Mouse (Mus musculus): Measurements from ENCODE around the gene Selenoh. TPM values are rescaled to one million over a fixed set of nuclear protein-coding genes. Genes with fewer than 3 reads are reported as not detected.
"Not testable (repeated sequence)": the region's sequence is repeated elsewhere in the genome, so short reads cannot be mapped to it uniquely, and the experiment has no call there.

Selenoh gene
- total and polyA plus RNA-seq, 3 experiments: 277 to 473 (median 428) TPM

DNA sequence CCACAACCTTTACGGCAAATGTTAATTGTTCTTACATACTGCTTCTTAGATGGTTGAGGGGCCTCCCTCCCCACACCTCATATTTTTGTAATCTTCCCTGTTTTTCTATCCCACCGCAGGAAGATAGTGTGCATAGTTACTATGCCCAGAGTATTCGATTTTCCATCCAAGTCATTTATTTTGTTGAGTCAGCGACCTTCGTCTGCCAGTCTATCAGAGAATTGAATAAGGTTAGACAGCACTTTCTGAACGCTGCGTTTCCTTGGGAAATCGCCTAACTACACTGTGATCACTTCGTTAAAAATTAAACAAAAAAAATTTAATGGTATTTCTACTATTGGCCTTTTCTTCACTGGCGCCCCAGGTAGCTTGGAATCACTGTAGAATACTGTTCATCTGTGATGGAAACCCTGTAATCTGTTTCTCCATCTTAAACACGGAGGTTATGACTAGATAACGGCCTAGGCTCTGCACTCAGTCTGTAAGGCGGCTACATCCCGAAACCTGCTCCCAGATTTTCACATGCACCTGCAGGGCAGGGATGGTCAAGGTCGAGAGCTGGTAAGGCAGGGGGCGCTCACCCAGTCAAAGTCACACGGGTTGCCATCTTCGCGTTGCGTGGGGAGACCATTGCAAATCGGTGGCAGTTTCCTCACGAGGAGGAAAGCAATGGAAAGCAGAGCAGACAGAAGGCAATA lies 6.8 kb upstream of the Selenoh start (continued):
- no peak for TF ChIP-seq EP300 (IDR thresholded peaks at IDR 0.05; ENCODE audit: low read length)
- TF ChIP-seq KAT2A (IDR thresholded peaks at IDR 0.05; ENCODE audit: insufficient replicate concordance, low read length): no peak

DNA sequence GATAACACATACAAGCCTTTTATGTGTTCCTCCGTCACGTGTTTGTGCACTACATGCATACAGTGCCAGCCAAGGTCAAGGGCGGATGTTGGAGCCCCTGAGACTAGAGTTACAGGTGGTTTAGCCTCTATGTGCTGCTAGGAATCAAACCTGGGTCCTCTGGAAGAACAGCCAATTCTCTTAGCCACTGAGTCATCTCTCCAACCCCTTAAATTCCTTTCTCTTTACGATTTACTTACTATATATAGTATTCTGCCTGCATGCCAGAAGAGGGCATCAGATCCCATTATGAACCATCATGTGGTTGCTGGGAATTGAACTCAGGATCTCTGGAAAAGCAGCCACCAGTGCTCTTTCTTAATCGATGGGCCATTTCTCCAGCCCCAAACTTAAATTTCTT lies 965 bp upstream of the Selenoh start:
- H3K27ac ChIP-seq (ENCODE audit: insufficient read depth, low read depth); DNase-seq (ENCODE audit: extremely low read depth); H3K79me2 ChIP-seq (replicated peaks; ENCODE audit: control insufficient read depth, extremely low read depth, insufficient read depth, poor library complexity, severe bottlenecking): not testable (repeated sequence)

DNA sequence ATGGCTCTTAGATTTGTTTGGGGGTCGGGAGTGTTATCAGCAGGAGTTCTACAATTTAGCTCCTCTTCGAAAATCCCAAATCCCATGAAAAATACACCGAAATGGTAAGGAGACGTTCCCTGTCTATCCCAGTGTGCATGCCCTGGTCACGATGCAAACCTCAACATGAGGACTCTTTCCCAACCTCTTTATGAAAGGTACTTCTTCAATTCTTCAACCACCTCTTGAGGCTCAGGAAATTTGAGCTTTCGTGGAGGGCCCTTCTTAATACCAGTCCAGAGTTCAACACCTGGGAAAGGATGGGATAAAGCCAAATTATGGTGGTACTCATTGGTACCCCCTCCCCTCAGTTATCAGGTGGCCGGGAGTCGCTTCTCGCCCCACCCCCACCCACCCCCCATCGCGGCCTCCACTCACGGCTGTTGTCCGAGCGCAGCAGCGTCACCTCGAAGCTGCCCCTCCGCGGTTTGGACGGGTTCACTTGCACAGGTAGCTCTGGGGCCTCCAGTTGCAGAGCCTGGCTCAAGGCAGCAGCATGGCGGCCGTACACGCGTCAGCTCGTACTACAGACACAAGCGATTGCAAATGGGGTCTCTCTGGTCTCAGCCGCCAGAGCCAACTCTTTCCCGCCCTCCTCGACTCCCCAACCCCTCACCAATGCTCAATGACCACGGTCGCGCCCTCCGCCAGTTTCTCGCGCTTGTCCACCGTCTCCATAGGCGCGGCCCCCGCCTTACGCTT lies 572 bp downstream of the Selenoh start:
- 0 out of 2 replicates have a peak, but pooled peaks have one; percentile 28 for TF ChIP-seq MYC (IDR thresholded peaks at IDR 0.05; ENCODE audit: low read depth, low read length)
- TF ChIP-seq SIN3A (IDR thresholded peaks at IDR 0.05; ENCODE audit: low read length): 0 out of 2 replicates have a peak, but pooled peaks have one; percentile 21
- TF ChIP-seq NRF1 (IDR thresholded peaks at IDR 0.05; ENCODE audit: low read depth, low read length): no peak
- peak; percentile 6; the same call in 1 of the 2 replicates for TF ChIP-seq CHD2 (IDR thresholded peaks at IDR 0.05; ENCODE audit: low read length)
- H3K36me3 ChIP-seq (replicated peaks in 1 of 2; ENCODE audit: control insufficient read depth in 1 of 2, insufficient read depth in 1 of 2, low read length in 1 of 2): peaks cover 22 to 41% of the 10 kb centered on the region in 2 experiments
- H3K9me3 ChIP-seq (replicated peaks; ENCODE audit: low read length): no peaks in the 10 kb centered on the region
- H3K4me3 ChIP-seq (replicated peaks in 1 of 3; ENCODE audit: low read depth in 2 of 3, low read length in 2 of 3, poor library complexity in 1 of 3): peak overlapping the region; percentile 86 to 97 (median 94)
- peak; percentile 37 for DNase-seq (ENCODE audit: extremely low read depth)
- peak overlapping the region; percentile 66 for H3K27ac ChIP-seq (ENCODE audit: insufficient read depth, low read depth)
- dilution Hi-C loops (cut with MboI; ENCODE audit: extremely low pct_ligation_motif_present, extremely low pct_unique_long_range_greater_than_20kb, low sequenced_read_pairs): no loop called here
- peak overlapping the region; percentile 91 for H3K4me2 ChIP-seq (ENCODE audit: insufficient read depth, low read depth, poor library complexity, severe bottlenecking)
- in situ Hi-C loops (cut with MboI; ENCODE audit: low pct_ligation_motif_present, low pct_unique_long_range_greater_than_20kb, low sequenced_read_pairs): loop anchor here (25.0 kb wide), 1 partner anchor 208 kb away; no protein-coding TSS in a partner anchor
- H3K79me2 ChIP-seq (replicated peaks; ENCODE audit: control insufficient read depth, extremely low read depth, insufficient read depth, poor library complexity, severe bottlenecking): peaks cover 2% of the 10 kb centered on the region
- peak overlapping the region; percentile 96 for H3K9ac ChIP-seq (ENCODE audit: insufficient read depth, low read depth)
- peaks cover 4 to 11% of the 10 kb centered on the region in 2 experiments; a peak in 3 of 4 replicates for H3K4me1 ChIP-seq (ENCODE audit: control insufficient read depth in 1 of 2, insufficient read depth in 2 of 2)
- no peaks in the 10 kb centered on the region for H3K27me3 ChIP-seq (replicated peaks)

More for the DNA sequence above, 965 bp upstream of the Selenoh start:
- H3K4me3 ChIP-seq (replicated peaks in 1 of 3; ENCODE audit: low read depth in 2 of 3, low read length in 2 of 3, poor library complexity in 1 of 3); H3K9me3 ChIP-seq (replicated peaks; ENCODE audit: low read length); H3K27me3 ChIP-seq (replicated peaks); dilution Hi-C loops (cut with MboI; ENCODE audit: extremely low pct_ligation_motif_present, extremely low pct_unique_long_range_greater_than_20kb, low sequenced_read_pairs); H3K4me2 ChIP-seq (ENCODE audit: insufficient read depth, low read depth, poor library complexity, severe bottlenecking); H3K9ac ChIP-seq (ENCODE audit: insufficient read depth, low read depth): not testable (repeated sequence)
- Histone ChIP-seq H3K4me1 (ENCODE audit: control insufficient read depth in 1 of 2, insufficient read depth in 2 of 2) (peaks cover 4 to 21% of the 10 kb centered on the region in 2 experiments; a peak in 3 of 4 replicates), H3K36me3 (replicated peaks in 1 of 2; ENCODE audit: control insufficient read depth in 1 of 2, insufficient read depth in 1 of 2, low read length in 1 of 2) (peaks cover 33 to 55% of the 10 kb centered on the region in 2 experiments)
- in situ Hi-C loops (cut with MboI; ENCODE audit: low pct_ligation_motif_present, low pct_unique_long_range_greater_than_20kb, low sequenced_read_pairs): loop anchor here (25.0 kb wide), 1 partner anchor 209 kb away; no protein-coding TSS in a partner anchor

DNA sequence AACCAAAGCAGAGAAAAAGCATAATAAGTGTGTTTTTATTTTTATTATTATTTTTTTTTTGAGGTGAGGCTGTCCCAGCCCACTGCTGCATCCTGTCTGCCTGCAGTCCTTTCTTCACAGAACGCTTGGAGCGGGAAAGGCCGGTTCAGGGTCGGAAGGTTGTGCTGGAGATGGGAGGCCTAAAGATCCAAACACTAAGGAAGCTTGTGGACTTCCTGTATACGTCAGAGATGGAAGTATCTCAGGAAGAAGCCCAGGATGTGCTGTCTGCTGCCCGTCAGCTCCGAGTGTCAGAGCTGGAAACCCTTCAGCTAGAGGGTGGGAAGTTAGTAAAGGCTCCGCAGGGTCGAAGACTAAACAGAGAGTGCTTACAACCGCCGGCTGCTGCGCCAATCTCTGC lies 4.5 kb downstream of the Selenoh start:
- TF ChIP-seq RAD21 (IDR thresholded peaks at IDR 0.05; ENCODE audit: low read depth, low read length): no peak
- TF ChIP-seq MAFK (IDR thresholded peaks at IDR 0.05; ENCODE audit: insufficient replicate concordance, low read length): no peak
- TF ChIP-seq IRF4 (IDR thresholded peaks at IDR 0.05; ENCODE audit: low read depth, low read length): no peak
- TF ChIP-seq MXI1 (IDR thresholded peaks at IDR 0.05; ENCODE audit: low read depth, low read length): no peak
- TF ChIP-seq USF1 (IDR thresholded peaks at IDR 0.05; ENCODE audit: low read depth, low read length): no peak
- no peak for TF ChIP-seq MYC (IDR thresholded peaks at IDR 0.05; ENCODE audit: low read depth, low read length)
- Histone ChIP-seq H3K4me3 (replicated peaks in 1 of 3; ENCODE audit: low read depth in 2 of 3, low read length in 2 of 3, poor library complexity in 1 of 3) (no peak overlapping the region), H3K9ac (ENCODE audit: insufficient read depth, low read depth) (no peak overlapping the region), H3K36me3 (replicated peaks in 1 of 2; ENCODE audit: control insufficient read depth in 1 of 2, insufficient read depth in 1 of 2, low read length in 1 of 2) (peaks cover 3 to 17% of the 10 kb centered on the region in 2 experiments), H3K4me2 (ENCODE audit: insufficient read depth, low read depth, poor library complexity, severe bottlenecking) (no peak overlapping the region), H3K27ac (ENCODE audit: insufficient read depth, low read depth) (no peak overlapping the region), H3K4me1 (ENCODE audit: control insufficient read depth in 1 of 2, insufficient read depth in 2 of 2) (peaks cover 4 to 8% of the 10 kb centered on the region in 2 experiments; a peak in 3 of 4 replicates), H3K79me2 (replicated peaks; ENCODE audit: control insufficient read depth, extremely low read depth, insufficient read depth, poor library complexity, severe bottlenecking) (no peaks in the 10 kb centered on the region; the same call in none of the 2 replicates), H3K9me3 (replicated peaks; ENCODE audit: low read length) (no peaks in the 10 kb centered on the region), H3K27me3 (replicated peaks) (no peaks in the 10 kb centered on the region)
- in situ Hi-C loops (cut with MboI; ENCODE audit: low pct_ligation_motif_present, low pct_unique_long_range_greater_than_20kb, low sequenced_read_pairs): loop anchor here (25.0 kb wide), 1 partner anchor 204 kb away; no protein-coding TSS in a partner anchor
- dilution Hi-C loops (cut with MboI; ENCODE audit: extremely low pct_ligation_motif_present, extremely low pct_unique_long_range_greater_than_20kb, low sequenced_read_pairs): no loop called here
- no peak for DNase-seq (ENCODE audit: extremely low read depth)

Data from CH12.LX (cell line).